Mouse (Mus musculus): ENCODE measurements around the gene Ric1.

- TF ChIP-seq CTCF (IDR thresholded peaks at IDR 0.05; ENCODE audit: extremely low read depth, insufficient read length, insufficient replicate concordance, low read depth, low read length) (peak; percentile 95), POLR2A (IDR thresholded peaks at IDR 0.05; ENCODE audit: low read depth, low read length) (peak; percentile 88)
Observed at GRCm38 (mm10) chr19:29647651-29648549, 125.8 kb downstream of the Ric1 start, which contains the start of gene Ermp1.

All from small intestine, adult 2 months (tissue).